Mouse (Mus musculus) G1E (cell line): ENCODE results near the gene H2-Aa.

Experiments used
- CTCF ChIP-seq: IDR thresholded peaks from 2 replicates; pipeline ENCODE4 v1.5.1; 2012; ENCODE audit warnings: low read depth, low read length, inconsistent platforms, mixed read lengths
- GATA1 ChIP-seq: IDR thresholded peaks from 2 replicates; pipeline ENCODE4 v1.6.1; 2012; ENCODE audit warnings: borderline replicate concordance, low read length, inconsistent platforms, mixed read lengths
- GATA2 ChIP-seq: IDR thresholded peaks from 2 replicates; pipeline ENCODE4 v1.6.1; 2012; ENCODE audit warnings: low read depth, low read length, inconsistent platforms, borderline replicate concordance
- POLR2AphosphoS5 ChIP-seq: IDR thresholded peaks from 2 replicates; pipeline ENCODE4 v1.6.1; 2012; ENCODE audit warnings: low read depth, low read length, inconsistent platforms; ENCODE audit not compliant: insufficient replicate concordance
- TAL1 ChIP-seq: conservative IDR thresholded peaks from 2 replicates; pipeline ENCODE4 v1.6.1; 2012; ENCODE audit warnings: low read depth, low read length, inconsistent platforms, mixed read lengths

DNA sequence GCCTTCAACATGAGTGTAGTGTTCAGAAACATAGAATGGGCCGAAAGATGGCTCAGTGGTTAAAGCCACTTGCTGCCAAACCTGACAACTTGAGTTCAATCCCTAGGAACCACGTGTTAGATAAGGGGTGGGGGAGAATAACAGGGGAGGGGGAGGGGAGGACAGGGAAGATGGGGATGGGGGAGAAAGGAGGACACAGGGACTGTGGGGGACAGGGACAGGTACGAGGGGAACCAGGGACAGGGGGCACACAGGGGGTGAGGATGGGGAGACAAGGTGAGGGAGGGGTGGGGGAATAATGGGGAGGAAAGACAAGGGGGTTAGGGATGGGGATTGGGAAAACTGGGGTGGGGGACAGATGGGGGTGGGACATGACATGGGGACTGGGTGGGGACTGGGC lies 47.3 kb downstream of the H2-Aa start:
- no peak for TF ChIP-seq CTCF
- TF ChIP-seq POLR2AphosphoS5: no peak
- no peak for TF ChIP-seq GATA2
- no peak for TF ChIP-seq TAL1
- TF ChIP-seq GATA1: no peak
